Mouse (Mus musculus) induced T-regulatory cell, adult 2 months (primary cell): ENCODE measurements around the gene Dennd1b.

ENCODE experiments used
- DNase-seq: peaks from one replicate; pipeline ENCODE4 v3.0.0-alpha.2; 2012; ENCODE audit warnings: low read depth

The Dennd1b gene

GRCm38 (mm10) chr1:139192635-139193034 lies 229.4 kb downstream of the Dennd1b start:
- no peak for DNase-seq

DNA sequence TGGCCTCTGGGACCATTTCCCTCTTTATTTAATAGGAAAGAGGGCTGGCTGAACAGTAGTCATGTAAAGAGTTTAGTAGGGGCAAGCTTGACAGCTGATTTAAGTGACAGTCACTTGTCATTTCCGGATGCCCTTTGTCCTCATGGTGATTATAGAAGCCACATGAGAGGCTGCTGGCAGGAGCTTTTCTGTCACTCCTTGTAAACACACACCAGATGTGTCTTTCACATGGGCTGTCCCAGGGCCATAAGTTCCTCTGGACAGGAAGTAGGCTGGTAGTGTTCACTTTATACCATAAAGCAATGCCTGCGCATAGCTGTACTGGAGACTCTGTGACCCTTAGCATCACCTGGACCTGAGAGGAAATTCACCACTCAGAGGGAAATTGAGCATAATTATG lies 230.8 kb downstream of the Dennd1b start:
- no peak for DNase-seq

- no peak for DNase-seq
These were observed 231.3 kb downstream of the Dennd1b start for GRCm38 (mm10) chr1:139194428-139195028.

DNA sequence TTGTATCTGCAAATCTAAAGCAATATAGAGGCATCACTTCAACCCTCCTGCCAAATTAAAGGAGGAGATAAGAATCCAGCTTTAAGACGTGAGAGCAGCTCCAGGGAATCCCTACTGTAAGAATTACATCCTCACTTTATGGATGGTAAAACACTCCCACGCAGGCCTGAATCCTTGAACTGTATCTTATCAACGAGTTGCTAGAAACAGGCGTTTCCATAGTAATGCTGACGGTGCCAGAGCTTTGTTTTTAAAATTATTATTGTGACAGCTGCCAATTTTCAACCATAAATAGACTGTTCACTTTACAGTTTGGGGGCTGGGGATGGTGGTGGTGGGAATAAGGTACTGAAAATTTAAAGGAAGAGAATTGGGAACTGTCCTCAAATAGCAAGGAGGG lies 239.8 kb downstream of the Dennd1b start:
- no peak for DNase-seq

DNA sequence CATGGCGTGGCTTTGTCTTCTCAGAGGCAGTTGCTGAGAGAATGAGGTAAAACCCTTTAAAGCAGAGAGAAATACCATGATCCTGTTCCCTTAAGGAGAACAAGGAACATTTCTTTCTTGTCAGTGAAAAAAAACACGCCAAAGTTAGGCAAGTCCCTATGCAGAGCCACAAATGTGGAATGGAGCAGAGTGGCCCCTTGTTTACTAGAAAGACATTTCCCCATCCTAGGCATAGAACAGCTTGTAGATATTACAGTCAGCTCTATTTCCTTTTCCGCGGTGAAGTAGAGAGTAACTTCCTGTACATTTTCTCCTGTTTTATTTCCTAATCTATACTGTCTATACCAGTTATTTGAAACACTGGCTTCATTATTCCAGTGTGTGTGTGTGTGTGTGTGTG lies 243.0 kb downstream of the Dennd1b start:
- DNase-seq, result no peak

DNA sequence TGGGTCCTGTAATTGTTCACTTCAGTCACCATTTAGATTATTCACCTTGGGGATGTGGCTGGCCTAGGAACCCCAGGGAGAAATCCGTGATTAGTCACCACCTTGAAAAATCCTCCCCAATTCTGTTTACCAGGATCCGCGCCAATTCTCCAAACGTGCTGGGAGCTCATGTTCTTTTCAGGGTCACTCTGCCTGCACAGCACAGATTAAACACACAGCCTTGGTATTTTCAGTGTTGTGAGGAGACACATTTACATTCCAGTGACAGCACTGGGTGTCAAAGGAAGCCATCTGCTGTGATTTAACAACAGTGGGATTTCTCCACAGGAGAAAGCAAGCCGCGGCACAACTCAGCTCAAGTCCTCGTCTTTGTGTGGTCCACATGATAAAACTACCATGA lies 246.6 kb downstream of the Dennd1b start:
- DNase-seq, result no peak

GRCm38 (mm10) chr1:139210505-139210904 lies 247.3 kb downstream of the Dennd1b start:
- no peak for DNase-seq

DNA sequence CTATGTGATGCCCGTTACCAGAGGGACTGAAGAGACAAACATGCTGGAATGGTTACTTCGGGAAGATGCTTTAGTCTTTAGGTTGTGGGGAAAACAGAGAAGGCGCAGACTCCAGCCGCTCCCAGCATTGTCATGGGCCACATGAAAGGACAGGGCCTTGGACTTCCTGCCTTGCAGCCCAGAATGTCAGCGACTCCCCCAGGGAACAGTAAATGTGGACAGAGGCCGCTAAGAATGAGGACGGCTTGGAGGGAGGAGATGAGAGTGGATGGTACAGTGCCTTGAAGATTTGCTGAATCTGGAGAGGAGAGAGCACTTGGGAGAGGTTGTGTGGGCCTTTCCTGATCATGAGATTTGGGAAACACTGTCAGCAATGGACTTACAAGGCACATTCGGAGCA lies 252.1 kb downstream of the Dennd1b start:
- DNase-seq, result no peak

DNA sequence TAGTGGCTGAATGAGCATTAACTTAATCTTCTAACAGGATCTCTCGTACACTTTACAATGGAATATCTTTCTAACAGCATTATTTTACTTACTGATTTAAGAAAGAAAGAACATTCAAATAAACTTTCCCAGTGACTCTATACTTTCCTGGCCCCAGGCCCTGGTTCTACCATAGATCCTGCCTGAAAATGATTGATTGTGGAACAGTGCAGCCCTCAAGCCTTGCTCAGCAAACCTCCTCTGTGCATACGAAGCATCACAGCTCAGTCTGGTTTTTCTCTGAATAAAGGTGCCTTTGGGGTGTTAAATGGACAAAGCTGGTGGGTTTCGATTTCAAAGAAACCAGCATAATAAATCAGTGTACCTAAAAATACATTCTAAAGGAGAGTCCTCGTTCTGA lies 260.6 kb downstream of the Dennd1b start:
- no peak for DNase-seq

GRCm38 (mm10) chr1:139224309-139224949 lies 261.2 kb downstream of the Dennd1b start:
- no peak for DNase-seq
